Mouse (Mus musculus) midbrain, embryonic 16.5 days (tissue): ENCODE measurements around the gene Snd1. TPM values are rescaled to one million over a fixed set of nuclear protein-coding genes. Genes with fewer than 3 reads are reported as not detected.

ENCODE experiments used
- ATAC-seq: fragments of 200-750 bp; cut with Nextera tagmentation; 2 replicates; pipeline ENCODE4 v1.8.0; 2017; ENCODE audit warnings: moderate TSS enrichment
- H3K27ac ChIP-seq: fragments of 300-500 bp; sonication (generic); 2 replicates; pipeline ENCODE4 v1.5.1; 2014; ENCODE audit warnings: mild to moderate bottlenecking, low read length, mixed read lengths
- H3K27me3 ChIP-seq: fragments of 300-500 bp; sonication (generic); 2 replicates; pipeline ENCODE4 v1.6.1; 2014; ENCODE audit warnings: low read depth, low read length, mixed read lengths; ENCODE audit not compliant: control insufficient read depth, insufficient read depth
- H3K36me3 ChIP-seq: fragments of 300-500 bp; sonication (generic); 2 replicates; pipeline ENCODE4 v1.6.1; 2014; ENCODE audit warnings: mild to moderate bottlenecking, low read length, moderate library complexity, mixed read lengths; ENCODE audit not compliant: control insufficient read depth, insufficient read depth
- H3K4me1 ChIP-seq: fragments of 300-500 bp; sonication (generic); 2 replicates; pipeline ENCODE4 v1.6.1; 2014; ENCODE audit warnings: mild to moderate bottlenecking, low read length, mixed read lengths; ENCODE audit not compliant: control insufficient read depth, insufficient read depth
- H3K4me2 ChIP-seq: fragments of 300-500 bp; sonication (generic); 2 replicates; pipeline ENCODE4 v1.6.1; 2014; ENCODE audit warnings: mild to moderate bottlenecking, low read length, mixed read lengths
- H3K4me3 ChIP-seq: fragments of 300-500 bp; sonication (generic); 2 replicates; pipeline ENCODE4 v1.5.1; 2014; ENCODE audit warnings: low read depth, mild to moderate bottlenecking, low read length, moderate library complexity, mixed read lengths
- H3K9ac ChIP-seq: fragments of 300-500 bp; sonication (generic); 2 replicates; pipeline ENCODE4 v1.6.1; 2014; ENCODE audit warnings: low read depth, low read length, mixed read lengths
- H3K9me3 ChIP-seq: fragments of 300-500 bp; sonication (generic); replicated peaks from 2 replicates; pipeline ENCODE4 v1.6.1; 2014; ENCODE audit warnings: mild to moderate bottlenecking, low read length, mixed read lengths; ENCODE audit not compliant: control insufficient read depth, poor library complexity, severe bottlenecking
- WGBS: fragments of 180-500 bp; shearing (Covaris S2); extraction: QIAGEN DNeasy Blood & Tissue Kit; methylation state at CpG from one replicate; pipeline ENCODE4 v1.1.7; 2014; 5-methylcytosine and 5-hydroxymethylcytosine counted together
- polyA plus RNA-seq: library from polyadenylated mRNA; unstranded; fragments of >200 nt; fragmentation: Nextera tagmentation; extraction: Ambion mirVana; gene quantifications from 2 replicates; pipeline ENCODE4 v1.2.1, GENCODE M21; 2015

Gene Snd1
- polyA plus RNA-seq, 1 experiment from 2014 or later: 82.8 TPM

DNA sequence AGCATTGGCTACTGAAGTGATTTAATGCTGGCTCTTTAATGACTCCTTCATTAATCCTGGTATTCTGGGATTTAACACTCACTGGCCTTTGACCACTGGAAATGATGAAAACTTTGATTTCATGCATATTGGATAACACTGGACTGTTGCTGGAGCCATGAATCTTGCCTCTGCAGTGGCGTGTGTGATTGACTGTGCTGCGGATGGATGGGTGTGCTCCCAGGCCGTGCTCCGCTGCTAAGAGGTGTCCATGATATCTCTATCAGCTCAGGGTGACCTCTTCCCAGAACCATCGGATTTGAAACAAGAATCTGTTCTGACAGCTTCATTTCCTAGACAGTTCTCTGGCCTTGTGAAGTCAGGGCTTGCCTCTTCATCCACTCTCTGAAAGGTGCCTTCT, 210.8 kb downstream of the Snd1 start:
- Histone ChIP-seq H3K9me3 (no peaks in the 10 kb centered on the region), H3K27me3 (no peaks in the 10 kb centered on the region), H3K9ac (no peak overlapping the region), H3K4me2 (no peak overlapping the region), H3K4me3 (no peak overlapping the region), H3K4me1 (0 out of 2 replicates have a peak, but pooled peaks cover 2% of the 10 kb centered on the region), H3K36me3 (no peaks in the 10 kb centered on the region), H3K27ac (no peak overlapping the region)
- WGBS: 69% methylated on average over 5 of the region's 5 CpGs
- ATAC-seq: no peak

DNA sequence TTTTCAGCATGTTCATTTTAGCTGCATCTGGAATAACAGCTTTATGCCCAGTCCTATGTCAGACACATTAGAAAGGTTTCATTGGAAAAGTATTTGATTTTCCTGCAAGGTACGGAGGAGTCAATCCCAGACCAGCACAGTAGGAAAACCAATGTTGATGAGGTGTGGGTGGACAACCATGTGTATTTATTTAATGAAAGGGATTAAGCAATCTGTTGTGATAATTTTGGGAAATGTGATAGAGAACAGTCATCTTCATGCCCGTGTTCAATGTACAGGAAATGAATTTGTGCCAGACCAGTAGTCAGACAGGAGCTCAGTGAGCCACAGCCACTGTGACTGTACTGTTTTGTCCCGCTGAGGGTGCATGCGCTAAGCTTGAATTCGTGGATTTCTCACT, 212.8 kb downstream of the Snd1 start:
- ATAC-seq: no peak
- 93% methylated on average over 5 of the region's 5 CpGs for WGBS
- no peak overlapping the region for H3K4me2 ChIP-seq

DNA sequence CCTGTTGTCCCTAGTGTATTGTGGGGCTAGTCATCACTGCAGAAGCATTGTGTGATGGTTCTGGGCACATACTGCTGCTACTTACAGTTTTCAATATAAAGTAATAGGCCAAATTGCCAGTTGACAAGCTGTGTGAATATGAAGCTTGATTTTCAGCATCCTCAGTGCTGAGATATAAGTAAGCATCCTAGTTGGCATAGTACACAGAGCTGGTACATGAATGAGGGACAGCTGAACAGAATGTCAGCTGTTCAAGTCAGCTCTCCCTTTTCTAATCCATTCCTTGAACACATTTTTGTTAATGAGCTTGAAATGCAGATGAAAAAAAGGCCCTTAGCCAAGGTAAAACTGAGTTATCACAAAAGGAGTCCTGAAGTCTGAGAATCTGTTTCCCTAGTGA, 217.7 kb downstream of the Snd1 start:
- no peaks in the 10 kb centered on the region for H3K27me3 ChIP-seq
- H3K9me3 ChIP-seq: no peaks in the 10 kb centered on the region
- no peak overlapping the region for H3K4me2 ChIP-seq
- H3K9ac ChIP-seq: no peak overlapping the region
- no peak for ATAC-seq
- no peak overlapping the region; the same call in 1 of the 2 replicates for H3K27ac ChIP-seq
- no peaks in the 10 kb centered on the region for H3K36me3 ChIP-seq
- no peak overlapping the region for H3K4me3 ChIP-seq
- H3K4me1 ChIP-seq: 0 out of 2 replicates have a peak, but pooled peaks cover 2% of the 10 kb centered on the region

More for the DNA sequence above, 212.8 kb downstream of the Snd1 start:
- Histone ChIP-seq H3K4me1 (0 out of 2 replicates have a peak, but pooled peaks cover 4% of the 10 kb centered on the region), H3K4me3 (no peak overlapping the region), H3K27ac (no peak overlapping the region), H3K9ac (no peak overlapping the region), H3K9me3 (no peaks in the 10 kb centered on the region), H3K27me3 (no peaks in the 10 kb centered on the region), H3K36me3 (no peaks in the 10 kb centered on the region)

DNA sequence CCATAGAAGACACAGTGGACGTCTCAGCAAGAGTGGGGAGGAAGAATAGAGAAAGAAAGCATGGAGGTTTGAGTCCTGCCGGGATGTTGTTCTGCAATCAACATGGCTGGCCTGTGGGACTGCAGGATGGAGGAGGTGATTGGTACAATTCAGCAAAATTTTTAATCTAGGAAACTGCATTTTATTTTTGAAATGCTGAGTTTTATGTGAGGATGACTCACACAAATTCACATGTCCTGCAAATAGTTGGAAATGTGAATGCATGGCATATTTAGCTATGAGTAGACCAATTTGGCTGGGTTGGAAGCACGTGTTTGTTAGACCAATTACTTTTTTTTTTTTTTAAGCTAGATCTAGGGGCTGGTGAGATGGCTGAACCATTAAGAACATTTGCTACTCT, 222.3 kb downstream of the Snd1 start:
- whole genome bisulfite sequencing: 85% methylated on average over 3 of the region's 3 CpGs
- no peaks in the 10 kb centered on the region for H3K9me3 ChIP-seq
- no peak for ATAC-seq
- no peaks in the 10 kb centered on the region for H3K27me3 ChIP-seq
- no peak overlapping the region for H3K9ac ChIP-seq
- H3K4me1 ChIP-seq: 0 out of 2 replicates have a peak, but pooled peaks cover 2% of the 10 kb centered on the region
- no peak overlapping the region for H3K4me3 ChIP-seq
- no peak overlapping the region for H3K27ac ChIP-seq
- H3K4me2 ChIP-seq: no peak overlapping the region
- no peaks in the 10 kb centered on the region for H3K36me3 ChIP-seq

DNA sequence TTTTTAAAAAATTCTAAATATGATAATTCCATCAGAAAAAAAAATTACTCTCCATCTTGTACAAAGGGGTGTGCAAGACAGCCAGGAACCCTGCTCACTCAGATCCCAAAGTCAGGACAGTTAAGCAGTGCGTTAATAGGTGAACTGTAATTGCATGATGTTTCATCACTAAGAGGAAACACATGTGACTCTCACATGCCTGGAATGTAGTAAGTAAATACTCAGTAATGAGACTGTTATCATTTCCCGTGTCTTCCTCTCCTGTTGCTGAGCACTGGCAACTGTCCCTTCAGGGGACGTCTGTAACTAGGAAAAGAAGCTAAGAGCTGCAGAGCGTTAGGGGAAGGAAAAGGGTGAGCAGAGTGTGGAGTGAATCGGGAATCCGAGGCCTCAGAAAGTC, 229.7 kb downstream of the Snd1 start:
- Histone ChIP-seq H3K4me1 (peaks cover 22% of the 10 kb centered on the region), H3K36me3 (no peaks in the 10 kb centered on the region), H3K4me3 (no peak overlapping the region), H3K27me3 (no peaks in the 10 kb centered on the region), H3K9ac (no peak overlapping the region), H3K27ac (no peak overlapping the region), H3K9me3 (no peaks in the 10 kb centered on the region), H3K4me2 (no peak overlapping the region)
- WGBS: 55% methylated on average over 6 of the region's 6 CpGs
- ATAC-seq: 0 out of 2 replicates have a peak, but pooled peaks have one; percentile 10

DNA sequence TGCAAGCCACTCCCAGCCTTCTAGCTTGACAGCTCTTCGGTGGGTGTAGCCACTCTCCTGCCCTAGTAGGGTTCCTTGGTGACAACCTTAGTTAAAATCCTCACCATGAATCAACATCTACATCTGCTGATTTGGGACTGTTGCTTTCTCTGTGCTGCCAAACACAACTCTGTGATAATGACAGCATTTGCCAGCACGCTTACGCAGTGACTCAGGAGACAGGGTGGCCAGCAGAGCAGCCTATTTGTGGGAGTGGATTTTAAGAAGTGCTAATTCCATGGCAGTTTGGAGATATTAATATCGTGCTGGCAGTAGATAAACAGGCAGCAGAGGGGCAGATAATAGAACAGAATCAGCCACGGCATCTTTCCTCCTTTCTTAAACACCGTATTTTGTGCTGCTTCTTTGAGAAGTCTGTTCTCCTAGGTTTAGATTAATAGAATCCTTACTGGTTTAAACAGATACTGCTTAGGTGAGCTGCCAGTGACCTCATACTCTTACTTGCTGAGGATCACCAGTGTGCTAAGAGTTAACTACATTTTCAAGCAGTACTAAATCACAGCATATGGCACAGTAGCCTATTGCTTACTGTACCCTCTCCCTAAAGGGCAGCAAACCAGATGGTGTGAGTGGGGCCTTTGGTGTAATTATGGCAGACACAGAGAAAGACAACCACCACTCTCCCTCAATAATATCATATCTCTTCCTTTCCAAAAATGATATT, 230.6 kb downstream of the Snd1 start:
- WGBS: 57% methylated on average over 6 of the region's 6 CpGs
- peak; percentile 60; the same call in 1 of the 2 replicates for ATAC-seq
- H3K9ac ChIP-seq: no peak overlapping the region
- no peaks in the 10 kb centered on the region for H3K36me3 ChIP-seq
- H3K4me3 ChIP-seq: no peak overlapping the region
- H3K4me2 ChIP-seq: no peak overlapping the region
- no peaks in the 10 kb centered on the region for H3K9me3 ChIP-seq
- peaks cover 22% of the 10 kb centered on the region for H3K4me1 ChIP-seq
- 0 out of 2 replicates have a peak overlapping the region, but pooled peaks have one; percentile 22 for H3K27ac ChIP-seq
- H3K27me3 ChIP-seq: no peaks in the 10 kb centered on the region

DNA sequence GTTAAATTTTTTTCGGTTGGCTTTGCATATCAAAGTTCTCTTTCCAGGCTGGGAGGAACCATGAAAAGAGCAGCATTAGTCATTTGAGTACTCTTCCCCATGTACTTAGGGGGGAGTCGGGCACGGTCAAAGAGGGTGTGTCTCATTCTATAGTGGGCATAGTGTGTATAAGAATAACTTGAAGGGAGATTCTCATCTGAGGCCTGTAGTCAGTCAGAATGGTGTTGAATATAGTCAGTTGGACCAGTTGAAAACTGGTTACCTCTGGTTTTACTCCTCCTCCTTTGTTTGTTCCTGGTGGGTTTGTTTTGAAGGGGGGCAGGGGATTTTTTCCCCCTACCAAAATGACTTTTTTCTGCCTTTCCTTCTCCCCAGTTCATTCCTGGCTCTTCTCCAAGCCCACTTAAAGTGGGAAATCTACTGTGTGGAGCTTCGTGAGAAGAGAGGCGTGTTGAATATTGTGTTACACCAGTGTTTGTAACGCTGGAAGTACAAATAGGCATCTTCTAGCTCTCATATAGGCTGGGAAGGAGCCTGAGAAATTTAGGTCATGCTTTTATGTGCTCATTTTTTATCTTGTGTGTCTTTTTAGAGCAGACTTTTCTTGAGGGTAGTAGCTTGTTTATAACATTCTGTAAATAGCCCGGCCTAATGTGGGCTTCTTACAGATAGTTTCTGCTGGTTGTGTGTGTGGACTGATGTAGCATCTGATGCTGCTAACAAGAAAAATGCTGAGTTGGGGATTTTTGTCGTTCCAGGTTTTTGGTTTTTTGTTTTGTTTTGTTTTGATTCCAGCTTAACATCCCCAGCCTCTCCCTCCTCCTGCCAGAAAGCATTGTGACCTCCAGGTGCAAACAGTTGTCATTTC, 231.4 kb downstream of the Snd1 start:
- Histone ChIP-seq H3K27ac (no peak overlapping the region), H3K36me3 (no peaks in the 10 kb centered on the region), H3K27me3 (no peaks in the 10 kb centered on the region), H3K9ac (no peak overlapping the region), H3K4me3 (no peak overlapping the region), H3K4me2 (no peak overlapping the region), H3K4me1 (peaks cover 22% of the 10 kb centered on the region), H3K9me3 (no peaks in the 10 kb centered on the region)
- 74% methylated on average over 8 of the region's 8 CpGs for WGBS
- 0 out of 2 replicates have a peak, but pooled peaks have one; percentile 43 for ATAC-seq

DNA sequence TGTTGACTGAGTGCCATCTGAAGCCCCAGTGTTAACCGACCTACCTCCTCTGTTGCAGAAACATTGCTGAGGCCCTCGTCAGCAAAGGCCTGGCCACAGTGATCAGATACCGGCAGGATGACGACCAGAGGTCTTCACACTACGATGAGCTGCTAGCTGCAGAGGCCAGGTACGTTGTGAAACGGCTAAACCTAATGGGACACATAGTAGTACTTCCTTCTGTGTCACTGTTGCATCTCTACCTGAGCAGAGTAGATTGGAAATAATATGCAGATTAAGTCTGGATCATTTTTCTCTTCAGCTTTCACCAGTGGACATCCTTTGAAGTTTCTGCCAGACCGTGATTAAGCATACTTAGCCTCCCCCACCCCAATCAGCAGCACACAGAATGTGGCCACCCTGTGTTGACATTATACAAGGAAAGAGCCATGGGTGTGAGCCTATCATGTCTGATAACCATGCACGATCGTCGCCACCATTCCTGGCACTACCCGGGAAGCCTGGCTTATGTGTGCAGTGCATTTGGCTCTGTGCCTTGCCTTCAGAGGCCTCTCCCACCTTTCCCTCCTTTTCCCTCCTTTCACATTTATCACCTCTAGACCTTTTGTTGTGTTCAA, 232.1 kb downstream of the Snd1 start:
- Histone ChIP-seq H3K9ac (no peak overlapping the region), H3K4me3 (no peak overlapping the region), H3K27me3 (no peaks in the 10 kb centered on the region), H3K4me2 (no peak overlapping the region), H3K27ac (no peak overlapping the region), H3K36me3 (no peaks in the 10 kb centered on the region), H3K4me1 (peaks cover 22% of the 10 kb centered on the region), H3K9me3 (no peaks in the 10 kb centered on the region)
- ATAC-seq: no peak
- 78% methylated on average over 12 of the region's 12 CpGs for WGBS
